Mouse (Mus musculus) lung, postnatal 25 days (tissue): ENCODE data around the gene Hinfp.
"Not testable (repeated sequence)": the region's sequence is repeated elsewhere in the genome, so short reads cannot be mapped to it uniquely, and the experiment has no call there.

Experiments used
- DNase-seq: peaks from one replicate; pipeline ENCODE4 v3.0.0; 2022; ENCODE audit warnings: low spot score

The Hinfp gene

DNA sequence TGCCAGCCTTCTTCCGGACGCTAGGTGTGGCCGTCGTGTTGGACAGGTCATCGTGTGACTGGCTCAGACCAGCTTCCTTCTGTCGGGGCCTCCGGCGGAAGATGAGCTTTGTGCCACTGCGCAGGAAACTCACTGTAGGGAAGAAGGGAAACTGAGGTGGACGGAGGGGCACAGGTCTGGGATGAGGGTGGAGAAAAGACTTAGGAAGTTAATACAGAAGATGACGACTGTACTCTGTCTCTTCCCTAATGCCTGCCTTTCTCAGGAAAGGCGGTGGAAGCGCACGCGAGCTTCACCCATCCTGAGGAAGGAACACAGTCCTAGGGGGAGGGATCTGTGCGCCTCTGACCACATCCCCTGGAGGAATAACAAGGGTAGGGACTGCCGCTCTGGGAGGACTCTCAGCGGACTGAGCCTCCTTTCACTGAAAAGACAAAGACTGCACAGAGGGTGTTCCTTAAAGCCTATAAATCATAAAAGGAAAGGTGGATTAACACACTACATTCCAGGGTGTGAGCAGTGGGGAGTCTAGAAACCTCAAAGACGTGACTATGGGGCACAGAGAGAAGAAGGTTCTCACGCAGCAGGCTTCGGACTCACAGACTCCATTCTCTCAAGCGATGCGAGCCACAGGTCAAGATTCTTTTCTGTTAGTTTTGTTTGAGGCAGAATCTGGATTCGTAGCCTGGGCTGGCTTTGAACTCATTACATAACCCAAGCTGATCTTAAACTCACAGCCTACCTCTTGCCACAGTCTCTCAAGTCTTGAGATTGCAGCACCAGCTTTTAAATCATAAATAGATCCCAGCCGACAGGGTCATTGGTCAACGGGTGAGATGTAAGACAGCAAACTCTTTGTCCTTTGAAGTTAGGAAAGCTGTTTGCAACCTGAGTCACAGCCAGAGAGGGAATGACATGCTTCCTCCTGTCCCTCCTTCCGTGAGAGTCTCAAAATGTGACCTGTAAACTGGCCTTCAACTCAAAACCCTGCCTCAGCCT is 6.0 kb upstream of the Hinfp start:
- DNase-seq: peak; percentile 60

DNA sequence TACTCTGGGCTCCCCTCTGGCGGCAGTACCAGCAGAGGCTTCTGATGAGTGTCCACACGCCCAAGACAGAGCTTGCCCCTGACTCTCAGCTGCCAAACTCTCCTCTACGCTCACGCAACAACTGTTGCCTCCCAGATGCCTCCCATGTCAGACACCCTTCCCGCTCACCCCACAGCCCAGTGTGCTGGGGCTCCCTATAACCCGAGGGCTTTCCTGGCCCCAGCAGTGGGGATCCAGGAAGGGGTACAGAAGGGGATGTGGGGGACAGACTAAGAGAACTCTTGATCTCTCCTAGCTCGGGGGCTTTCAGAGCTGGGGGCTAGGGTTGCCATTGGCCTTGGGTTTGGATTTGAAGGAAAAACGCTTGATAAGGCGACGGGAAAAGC is 5.3 kb upstream of the Hinfp start:
- DNase-seq: no peak

DNA sequence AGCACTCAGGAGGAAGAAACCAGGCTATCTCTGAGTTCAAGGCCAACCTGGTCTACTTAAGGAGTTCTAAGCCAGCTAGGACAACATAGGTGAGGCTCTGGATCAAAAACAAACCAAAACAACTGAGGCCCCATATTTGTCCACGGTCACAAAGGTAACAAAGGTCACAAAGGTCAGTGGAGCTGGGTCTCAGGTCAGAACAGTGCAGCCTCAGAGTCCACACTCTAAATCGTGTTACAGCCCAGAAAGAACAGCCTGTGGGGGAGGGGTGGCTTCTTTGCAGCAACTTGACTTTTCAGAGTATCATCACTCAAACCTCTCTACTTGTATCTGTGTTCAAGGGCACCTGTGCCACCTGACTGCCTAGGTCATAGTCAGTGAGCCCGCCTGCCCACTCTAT is 4.3 kb upstream of the Hinfp start:
- DNase-seq: no peak

DNA sequence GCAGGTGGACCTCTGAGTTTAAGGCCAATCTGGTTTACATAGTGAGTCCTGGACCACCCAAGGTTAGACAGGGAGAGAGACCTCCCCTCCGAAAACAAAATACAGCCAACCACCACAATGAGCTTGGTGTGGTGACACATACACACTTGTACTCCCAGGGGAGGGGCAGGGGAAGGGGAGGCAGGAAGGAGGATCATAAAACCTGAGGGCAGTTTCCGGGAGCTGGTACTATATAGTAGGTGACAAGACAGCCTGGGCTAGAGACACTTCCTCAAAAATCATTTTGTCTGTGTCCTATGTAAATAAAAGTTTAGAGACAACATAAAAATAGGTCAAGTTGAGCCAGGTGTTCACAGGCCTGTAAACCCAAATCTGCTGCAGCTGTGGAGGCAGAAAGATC is 1.8 kb upstream of the Hinfp start:
- DNase-seq: no peak

DNA sequence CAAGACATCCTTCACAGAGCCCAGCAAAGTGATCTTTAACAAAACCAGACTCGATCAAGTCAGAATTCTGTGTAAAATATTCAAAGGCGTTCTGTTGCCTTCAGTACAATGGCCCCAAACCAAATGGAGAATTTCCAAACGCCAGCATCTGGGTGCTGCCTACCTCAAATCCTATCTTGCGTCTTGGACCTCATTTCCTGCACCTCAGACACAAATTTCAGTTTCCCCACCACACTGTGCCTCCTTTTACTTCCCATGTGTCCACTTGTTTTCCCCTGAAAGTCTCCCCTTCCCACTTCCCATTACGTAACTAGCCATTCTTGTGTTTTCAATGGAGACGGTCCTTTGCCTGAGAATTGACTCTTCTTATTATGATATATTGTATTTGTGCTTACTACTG is 1.1 kb upstream of the Hinfp start:
- no peak for DNase-seq

DNA sequence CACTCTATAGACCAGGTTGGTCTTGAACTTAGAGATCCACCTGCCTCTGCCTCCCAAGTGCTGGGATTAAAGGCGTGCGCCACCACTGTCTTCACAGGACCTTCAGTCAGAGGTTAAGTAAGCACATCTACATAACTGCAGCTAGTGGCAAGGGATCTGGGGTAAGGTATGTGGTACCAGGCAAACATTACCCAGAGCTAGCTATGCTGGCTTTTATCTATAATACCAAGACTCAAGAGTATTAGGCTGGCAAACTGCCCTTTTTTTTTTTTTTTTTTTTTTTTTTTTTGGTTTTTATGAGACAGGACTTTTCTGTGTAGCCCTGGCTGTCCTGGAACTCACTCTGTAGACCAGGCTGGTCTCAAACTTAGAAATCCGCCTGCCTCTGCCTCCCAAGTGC is 5.5 kb downstream of the Hinfp start:
- DNase-seq: not testable (repeated sequence)

DNA sequence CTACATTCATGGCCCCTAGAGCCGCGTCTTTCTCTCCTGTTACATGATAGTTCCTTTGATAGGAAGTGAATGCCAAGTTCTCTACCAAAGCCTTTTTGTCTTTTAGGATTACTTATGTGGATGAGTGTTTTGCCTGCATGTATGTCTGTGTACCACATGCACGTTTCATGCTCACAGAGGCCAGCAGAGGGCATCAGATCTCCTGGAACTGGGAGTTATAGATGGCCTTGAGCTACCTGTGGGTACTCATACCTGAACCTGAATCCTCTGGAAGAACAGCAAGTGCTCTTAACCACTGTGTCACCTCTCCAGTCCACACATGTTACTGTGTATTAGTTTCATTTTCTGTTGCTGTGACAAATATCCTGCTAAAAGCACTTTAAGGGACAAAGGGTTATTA is 13.0 kb downstream of the Hinfp start:
- peak; percentile 61 for DNase-seq

DNA sequence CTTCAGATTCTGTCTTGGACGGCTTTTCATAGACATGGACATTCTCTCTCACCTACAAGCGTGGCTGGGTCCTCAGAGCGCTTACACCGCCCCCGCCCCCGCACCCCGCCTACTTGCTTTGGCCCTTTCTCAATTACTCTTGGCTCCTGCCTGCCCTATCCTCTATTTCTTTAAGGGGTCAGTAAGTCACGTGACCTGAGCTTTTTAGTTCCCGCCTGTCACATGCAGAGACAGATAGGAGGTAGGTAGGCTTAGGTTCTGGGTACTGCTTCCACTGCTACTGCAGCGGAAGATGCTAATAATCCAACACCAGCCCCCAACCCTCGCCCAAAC is 16.5 kb downstream of the Hinfp start:
- no peak for DNase-seq

DNA sequence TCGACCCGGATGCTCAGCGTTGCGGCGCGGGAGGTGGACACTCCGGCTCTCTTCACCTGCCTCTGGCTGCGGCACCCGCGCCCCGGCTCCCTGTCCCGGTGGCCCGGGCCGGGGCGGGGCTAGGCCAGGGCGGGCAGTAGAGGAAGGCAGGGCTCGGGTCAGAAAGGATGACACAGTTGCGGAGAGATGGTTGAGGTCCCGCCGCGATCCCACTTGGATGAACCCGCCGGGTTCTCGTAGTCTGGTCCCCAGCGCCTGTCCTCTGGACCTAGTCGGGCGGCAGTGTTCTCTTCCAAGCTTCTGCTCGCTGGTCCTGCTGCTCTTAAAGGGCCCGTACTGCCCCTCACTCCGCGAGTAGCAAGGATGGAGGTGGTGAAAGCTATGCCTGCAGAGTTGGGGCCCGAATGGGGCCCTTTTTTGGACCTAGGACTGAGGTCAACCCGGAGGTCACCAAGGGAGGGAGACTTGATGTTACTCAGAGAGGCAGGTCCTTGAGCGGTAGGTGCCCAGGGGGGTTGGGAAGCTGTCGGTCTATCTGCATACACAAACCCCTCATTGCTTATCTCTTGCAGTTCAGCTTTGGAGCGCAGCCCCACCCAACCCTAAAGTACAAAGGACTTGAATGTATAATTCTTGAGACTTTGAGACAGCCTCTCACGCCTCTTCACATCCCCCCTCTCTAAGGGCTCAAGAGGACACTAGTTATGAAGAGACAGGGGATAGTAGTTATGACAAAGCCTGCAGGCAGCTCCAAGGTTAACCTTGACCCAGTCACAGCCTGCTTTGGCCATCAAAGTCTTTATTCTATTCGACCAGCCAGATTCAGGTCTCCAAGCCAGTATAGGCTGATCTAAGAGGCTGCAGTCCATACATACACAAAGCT is 17.2 kb downstream of the Hinfp start, which contains the start of gene Abcg4:
Gene Abcg4 (minus strand): TSS at position 540 of the 883 bp plus-strand sequence.
- DNase-seq: no peak

DNA sequence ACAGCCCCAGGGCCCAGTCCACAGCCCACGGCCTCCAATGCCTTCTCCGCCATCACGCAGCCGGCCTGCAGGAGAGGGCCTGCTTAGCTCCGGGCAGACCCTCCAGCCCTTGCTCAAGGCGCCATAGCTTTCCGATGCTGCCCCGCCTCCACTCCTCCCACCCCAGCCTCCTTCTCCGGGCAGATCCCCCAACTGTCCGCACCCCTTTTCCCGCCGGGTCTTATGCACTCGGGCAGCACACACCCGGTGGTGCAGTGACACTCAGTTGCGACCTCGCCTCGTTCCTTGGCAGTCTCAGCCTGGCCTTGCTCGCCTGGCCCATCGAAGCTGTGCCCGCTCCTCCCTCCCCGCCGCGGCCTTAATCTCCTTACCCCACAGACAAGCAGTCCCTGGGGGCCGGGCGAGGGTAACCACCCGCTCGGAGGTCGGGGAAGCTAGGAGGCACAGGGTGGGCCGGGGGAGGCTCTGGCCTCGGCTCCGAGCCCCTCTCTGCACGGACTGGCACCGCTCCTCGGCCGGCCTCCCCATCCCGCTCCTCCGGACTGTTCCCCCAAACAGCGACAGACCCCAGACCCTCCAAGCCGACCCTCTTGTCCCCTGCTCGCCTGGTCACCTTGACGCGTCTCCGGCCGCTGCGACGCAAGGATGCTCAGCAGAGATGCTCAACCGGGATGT is 17.9 kb downstream of the Hinfp start:
- DNase-seq: no peak

DNA sequence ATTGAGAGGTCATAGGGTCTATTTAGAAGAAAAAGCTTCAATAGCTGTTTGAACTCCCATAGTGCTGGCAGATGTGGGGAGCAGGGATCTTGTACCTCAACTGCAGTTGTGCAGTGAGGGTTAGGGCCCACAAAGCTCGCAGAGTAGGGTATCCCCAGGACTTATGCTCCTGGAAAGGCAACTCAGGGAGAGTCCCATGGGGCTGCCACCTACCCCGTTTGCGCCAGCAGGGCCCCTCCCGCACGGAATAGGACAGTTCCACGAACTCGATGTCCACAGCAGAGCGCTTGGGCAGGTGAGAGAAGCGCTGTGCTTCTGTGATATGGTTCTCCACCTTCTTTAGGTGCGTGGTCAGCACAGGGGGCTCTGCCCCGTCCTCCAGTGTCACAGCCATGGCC is 18.5 kb downstream of the Hinfp start:
- DNase-seq: no peak

DNA sequence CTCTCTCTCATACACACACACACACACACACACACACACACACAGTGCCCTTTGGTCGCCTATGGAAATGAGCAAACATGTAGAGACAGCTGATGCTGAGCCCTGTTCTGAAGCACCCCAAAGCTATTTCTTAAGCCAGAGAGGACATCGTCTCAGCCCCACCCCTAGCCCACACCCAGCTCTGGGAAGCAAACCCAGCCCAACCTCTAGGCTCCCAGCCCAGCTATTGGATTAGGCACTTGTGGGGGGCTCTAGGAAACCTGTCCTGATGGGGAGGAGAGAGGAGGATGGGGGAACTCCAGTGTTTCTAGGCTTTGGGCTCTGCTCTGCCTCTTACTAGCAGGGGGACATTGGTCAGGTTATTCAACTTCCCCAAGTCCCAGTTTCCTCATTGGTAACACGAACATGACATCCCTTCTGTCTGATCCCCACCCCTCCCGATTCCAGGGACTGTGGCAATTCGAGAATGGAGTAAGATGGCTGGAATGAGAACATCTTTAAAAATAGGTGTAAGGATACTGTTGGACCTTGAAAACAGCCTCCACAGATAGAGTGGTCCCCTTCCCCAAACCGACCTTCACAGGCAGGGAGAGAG is 19.1 kb downstream of the Hinfp start:
- no peak for DNase-seq

DNA sequence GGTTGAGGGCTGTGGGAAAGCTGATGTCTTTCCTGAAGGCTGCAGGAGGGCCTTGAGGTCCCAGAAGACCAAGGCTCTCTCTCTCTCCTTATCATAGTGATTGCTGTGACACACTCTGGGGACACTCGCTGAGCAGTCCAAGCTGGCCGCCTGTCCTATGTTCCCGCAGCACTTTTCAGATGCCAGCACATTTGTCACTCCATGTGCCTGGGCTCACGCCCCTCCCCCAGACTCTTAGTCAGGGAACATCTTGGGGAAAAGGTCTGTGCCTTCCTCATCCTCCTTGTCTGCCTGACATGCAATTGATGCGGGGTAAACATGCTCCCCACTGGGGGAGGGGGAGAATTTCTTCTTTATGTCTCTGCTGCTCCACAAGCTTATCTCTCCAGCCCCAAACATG is 22.3 kb downstream of the Hinfp start:
- no peak for DNase-seq

DNA sequence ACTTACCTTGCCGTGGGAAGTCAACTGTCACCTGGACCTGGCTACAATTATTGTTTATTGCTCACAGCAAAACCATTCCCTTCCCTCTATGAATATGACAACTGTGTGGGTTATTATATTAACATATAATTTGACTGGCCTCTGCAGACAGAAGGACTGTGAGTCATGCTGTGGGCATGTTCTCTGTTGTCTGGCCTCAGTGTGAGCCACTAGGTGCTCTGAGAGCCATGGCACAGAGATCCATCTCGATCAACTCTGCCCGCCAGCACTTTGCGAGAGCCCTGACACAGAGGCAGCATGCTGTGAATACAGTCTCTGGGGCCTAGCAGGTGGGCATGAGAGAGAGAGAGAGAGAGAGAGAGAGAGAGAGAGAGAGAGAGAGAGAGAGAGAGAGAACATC is 35.5 kb downstream of the Hinfp start:
- DNase-seq: no peak

DNA sequence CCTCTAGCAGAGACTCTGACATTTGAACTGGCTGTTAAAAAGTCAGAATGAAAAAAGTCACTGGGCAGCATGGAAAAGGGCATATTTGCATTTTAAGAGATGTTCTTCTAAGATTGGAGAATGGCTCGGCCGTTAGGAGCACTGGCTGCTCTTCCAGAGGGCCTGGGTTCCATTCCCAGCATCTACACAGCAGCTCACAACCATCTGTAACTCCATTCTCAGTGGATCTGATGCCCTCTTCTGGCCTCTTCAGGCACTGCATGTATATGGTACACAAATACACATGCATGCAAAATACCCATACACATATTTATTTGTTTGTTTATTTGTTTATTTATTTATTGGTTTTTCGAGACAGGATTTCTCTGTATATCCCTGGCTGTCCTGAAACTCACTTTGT is 36.4 kb downstream of the Hinfp start:
- no peak for DNase-seq

DNA sequence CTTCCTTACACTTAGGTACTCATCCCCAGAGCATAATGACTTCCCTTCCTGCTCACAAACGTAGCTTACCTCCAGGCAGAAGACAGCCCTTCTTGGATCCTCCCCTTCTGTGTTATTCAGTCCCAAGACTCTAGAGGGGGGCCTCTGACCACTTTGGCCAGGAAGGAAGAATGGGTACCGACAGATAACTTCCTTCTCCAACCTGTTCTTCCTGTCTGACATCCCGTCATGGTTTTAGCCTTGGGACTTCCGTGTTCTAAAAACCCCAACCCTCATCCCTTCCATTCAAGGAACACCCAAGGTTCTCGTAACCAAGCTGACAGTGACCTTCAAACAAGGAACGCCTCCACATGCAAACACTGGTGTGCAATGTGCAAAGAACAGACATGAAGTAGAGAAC is 37.0 kb downstream of the Hinfp start, which contains the start of gene Nlrx1:
Gene Nlrx1 (minus strand): TSS at position 168 of the 400 bp plus-strand sequence.
- peak; percentile 48 for DNase-seq

DNA sequence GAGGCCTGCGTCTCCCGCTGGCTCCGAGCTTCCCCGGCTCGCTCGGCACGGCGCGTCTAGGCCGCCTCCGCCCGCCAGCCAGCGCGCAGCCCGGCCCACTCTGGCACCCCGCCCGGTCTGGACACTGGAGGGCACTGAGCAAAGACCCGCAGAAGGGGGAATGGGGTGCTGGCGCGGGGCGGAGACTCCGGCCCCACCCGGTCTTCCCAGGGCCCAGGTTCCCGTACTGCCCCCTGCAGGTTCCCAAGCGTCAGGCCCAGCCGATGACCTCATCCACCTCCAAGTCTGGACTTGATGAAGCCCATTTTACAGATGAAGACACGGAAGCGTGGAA is 37.5 kb downstream of the Hinfp start:
- peak; percentile 92 for DNase-seq

DNA sequence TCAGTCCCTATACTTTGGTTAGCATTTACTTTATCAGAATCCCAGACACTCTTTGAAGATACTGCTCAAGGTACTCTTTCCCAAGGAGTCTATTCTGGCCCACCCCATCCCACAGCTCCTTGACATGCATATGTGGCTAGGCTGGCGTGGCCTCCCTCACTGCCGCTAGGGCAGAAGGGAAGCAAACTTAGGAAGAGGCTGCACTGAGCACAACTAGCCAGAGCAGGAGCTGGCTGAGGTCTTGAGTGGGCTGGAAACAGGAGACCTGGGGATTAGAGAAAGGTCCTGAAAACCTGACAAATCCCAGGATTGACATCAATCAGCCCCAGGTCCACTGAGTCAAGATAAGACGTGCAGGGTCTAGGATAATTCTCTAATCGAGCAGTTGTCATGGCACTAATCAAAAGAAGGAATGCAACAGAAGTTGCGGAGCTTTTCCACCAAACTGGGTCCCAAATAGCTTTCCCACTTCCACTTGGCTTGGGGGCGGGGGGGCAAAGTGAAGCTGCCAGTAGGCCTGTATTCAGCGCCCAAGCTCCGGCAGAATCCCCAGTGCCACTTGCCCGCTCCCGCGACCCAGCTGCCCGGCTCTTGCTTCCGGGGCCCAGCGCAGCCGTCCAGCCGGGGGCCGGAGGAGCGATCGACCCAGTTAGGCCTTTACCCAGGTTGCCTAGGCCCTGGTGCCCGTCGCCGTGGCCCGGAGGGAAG is 38.0 kb downstream of the Hinfp start:
- no peak for DNase-seq

DNA sequence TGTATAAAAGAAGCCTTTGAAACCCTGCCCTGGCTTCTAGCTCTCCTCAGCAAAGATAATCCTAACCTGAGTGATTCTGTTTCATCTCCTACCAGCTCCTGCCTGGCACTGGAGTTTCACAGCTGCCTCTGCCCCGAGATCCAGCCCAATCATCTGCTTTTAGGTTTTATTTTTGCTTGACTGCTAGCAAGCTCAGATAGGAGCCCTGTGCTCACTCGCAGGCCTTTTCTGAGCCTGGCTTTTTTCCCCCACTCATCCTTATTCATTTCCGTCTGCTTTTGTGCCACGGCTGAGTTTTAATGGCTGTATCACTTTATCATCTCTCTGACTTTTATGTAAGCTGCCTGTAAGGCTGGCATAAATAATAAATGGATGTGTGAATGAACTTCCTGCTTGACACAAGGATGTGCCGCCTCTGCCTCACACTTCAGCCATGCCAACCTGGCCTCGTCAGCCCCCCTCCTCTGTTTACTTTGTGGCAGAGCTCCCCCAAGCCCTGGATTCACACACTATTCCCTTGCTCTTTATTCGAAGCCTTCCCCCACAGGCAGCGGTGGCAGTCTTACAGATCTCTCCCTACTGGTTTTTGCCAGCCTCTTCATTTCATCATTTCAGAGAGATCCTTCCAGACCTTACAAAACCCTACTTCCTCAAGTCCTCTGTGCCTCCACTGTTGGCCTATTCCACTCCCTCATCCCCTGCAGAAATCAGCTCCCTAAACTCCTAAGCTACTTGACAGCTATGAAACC is 38.8 kb downstream of the Hinfp start:
- no peak for DNase-seq

DNA sequence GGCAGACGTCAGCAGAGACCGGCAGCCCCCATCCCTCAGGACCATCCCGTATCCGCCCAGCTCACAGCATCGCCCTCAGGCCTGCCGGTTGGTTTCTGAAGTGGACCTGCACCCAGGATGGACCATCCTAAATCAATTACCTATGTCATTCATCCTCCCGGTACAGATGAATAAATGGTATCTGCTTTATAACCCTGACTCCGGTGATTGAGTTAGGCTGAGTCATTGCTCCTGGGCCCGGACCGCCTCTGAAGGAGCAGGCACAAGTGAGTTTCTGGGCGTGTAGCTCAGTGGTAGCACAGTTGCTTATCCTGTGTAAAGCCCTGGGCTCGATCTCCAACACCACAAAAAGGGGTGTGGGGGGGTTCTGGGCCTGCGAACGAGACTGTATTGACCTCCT is 44.1 kb downstream of the Hinfp start:
- no peak for DNase-seq

DNA sequence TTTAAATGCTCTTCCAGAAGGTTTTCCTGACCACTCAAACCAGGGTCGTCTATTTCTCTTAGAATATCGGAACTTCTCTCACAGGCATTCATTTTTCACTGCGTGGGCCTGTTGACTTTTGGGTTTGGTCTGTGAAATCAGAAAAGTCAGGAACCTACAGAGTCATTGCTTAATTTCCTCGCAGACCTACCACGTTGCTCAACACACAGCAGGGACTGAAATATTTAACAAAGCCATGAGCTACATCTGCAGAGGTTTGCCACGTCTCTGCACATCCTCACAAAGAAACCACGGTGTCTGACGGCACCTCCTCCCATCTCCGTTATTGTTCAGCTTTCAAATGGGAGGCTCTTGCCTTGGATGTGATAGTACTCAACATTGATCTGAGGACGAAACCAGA is 46.5 kb downstream of the Hinfp start:
- no peak for DNase-seq
